Mouse (Mus musculus): ENCODE results near the gene Trnp1. TPM values are rescaled to one million over a fixed set of nuclear protein-coding genes. Genes with fewer than 3 reads are reported as not detected.

Trnp1 gene
- polyA plus RNA-seq, 1 experiment from 2014 or later, result 1.2 TPM

DNA sequence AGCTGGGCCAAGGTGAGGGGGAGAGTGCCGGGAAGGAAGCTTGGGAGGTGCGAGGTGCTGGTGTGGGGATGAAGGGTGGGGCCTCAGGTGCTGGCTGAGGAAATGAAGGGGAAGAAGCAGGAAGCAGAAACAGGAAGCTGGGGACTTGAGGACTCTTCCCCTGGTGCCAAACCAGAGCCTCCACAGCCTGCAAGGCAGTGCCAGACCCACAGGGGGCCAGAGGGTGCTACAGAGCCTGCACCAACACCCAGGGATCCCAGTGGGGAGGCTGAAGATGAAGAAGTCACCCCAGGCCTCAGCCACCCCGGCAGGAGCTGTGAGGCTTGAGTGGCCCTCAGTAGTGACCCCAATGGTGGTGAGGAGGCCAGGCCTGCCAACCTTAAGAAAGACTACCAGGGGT lies 40.3 kb downstream of the Trnp1 start:
- Histone ChIP-seq H3K4me2 (no peak overlapping the region), H3K9ac (no peak overlapping the region), H3K9me3 (replicated peaks) (no peaks in the 10 kb centered on the region), H3K27me3 (replicated peaks) (no peaks in the 10 kb centered on the region), H3K36me3 (no peaks in the 10 kb centered on the region), H3K27ac (ENCODE audit: poor library complexity, severe bottlenecking) (no peak overlapping the region), H3K4me3 (no peak overlapping the region), H3K4me1 (replicated peaks) (peaks cover 22% of the 10 kb centered on the region)
- 57% methylated on average over 3 of the region's 3 CpGs for WGBS
- ATAC-seq (ENCODE audit: insufficient number of reproducible peaks, low FRiP score), result no peak

DNA sequence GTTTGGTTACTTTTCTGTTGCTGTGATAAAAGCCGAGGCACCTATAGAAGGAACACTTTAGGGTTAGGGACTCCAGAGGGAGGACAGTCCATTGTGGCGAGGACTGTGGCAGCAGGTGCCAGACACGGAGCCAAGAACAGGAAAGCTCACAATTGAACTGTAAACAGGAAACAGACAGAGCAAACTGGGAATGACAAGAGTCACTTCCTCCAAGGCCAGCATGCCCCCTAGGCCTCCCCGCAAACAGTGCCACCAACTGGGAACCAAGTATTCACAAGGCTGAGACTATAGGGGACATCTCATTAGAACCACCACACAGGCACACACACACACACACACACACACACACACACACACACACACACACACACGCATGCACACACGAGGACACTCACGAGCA lies 45.9 kb downstream of the Trnp1 start:
- no peak overlapping the region for H3K27ac ChIP-seq (ENCODE audit: poor library complexity, severe bottlenecking)
- ATAC-seq (ENCODE audit: insufficient number of reproducible peaks, low FRiP score), result no peak
- no peak overlapping the region for H3K4me3 ChIP-seq
- H3K9me3 ChIP-seq (replicated peaks), result no peaks in the 10 kb centered on the region
- H3K27me3 ChIP-seq (replicated peaks), result peaks cover 9% of the 10 kb centered on the region
- H3K4me2 ChIP-seq, result no peak overlapping the region
- H3K36me3 ChIP-seq, result no peaks in the 10 kb centered on the region
- H3K4me1 ChIP-seq (replicated peaks), result peaks cover 8% of the 10 kb centered on the region; the same call in 1 of the 2 replicates
- WGBS, result 55% methylated on average over 7 of the region's 7 CpGs
- no peak overlapping the region for H3K9ac ChIP-seq

DNA sequence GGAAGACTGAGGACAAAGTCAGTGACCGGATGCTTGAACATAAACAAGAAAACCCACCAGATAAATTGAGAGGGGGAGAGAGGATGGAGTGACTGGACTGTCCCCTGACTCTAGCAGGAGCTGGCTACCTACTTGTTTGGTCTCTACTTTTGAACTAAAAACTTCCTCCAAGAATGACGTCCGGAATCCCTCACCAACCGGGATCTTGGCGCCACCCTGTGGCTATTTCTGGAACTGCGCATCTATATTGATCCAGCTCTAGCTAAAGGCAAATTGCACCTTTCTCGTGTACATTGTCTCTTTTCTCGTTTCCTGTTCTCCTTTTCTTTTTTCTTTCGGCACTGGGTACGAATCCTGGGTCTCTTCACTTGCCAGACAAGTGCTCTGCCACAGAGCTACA lies 46.8 kb downstream of the Trnp1 start:
- 11% methylated on average over 10 of the region's 10 CpGs for WGBS

DNA sequence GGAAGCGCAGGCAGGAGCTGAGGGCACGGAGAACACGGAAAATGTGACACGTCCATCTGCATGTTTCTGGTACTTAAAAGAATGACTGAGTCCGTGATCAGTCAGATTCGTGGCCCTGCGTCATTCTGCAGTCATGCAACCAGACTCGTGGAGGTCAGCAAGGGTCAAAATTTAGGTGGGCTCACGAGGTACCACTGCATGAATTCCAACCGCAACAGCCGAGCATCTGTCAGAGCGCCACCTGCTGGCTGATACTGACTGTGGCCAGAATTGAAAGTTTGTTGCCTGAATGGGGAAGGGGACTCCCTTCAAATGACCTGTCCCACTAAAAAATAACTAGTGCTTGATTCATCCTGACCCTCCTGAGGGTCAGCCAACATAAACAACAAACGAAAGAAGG lies 48.6 kb downstream of the Trnp1 start:
- H3K9me3 ChIP-seq (replicated peaks), result no peaks in the 10 kb centered on the region
- H3K27me3 ChIP-seq (replicated peaks), result peaks cover 9% of the 10 kb centered on the region
- ATAC-seq (ENCODE audit: insufficient number of reproducible peaks, low FRiP score), result no peak
- H3K4me2 ChIP-seq, result peak overlapping the region; percentile 26; the same call in 1 of the 2 replicates
- H3K4me1 ChIP-seq (replicated peaks), result peaks cover 8% of the 10 kb centered on the region; the same call in 1 of the 2 replicates
- H3K4me3 ChIP-seq, result no peak overlapping the region
- H3K36me3 ChIP-seq, result no peaks in the 10 kb centered on the region
- H3K9ac ChIP-seq, result no peak overlapping the region
- H3K27ac ChIP-seq (ENCODE audit: poor library complexity, severe bottlenecking), result no peak overlapping the region
- WGBS, result 15% methylated on average over 13 of the region's 13 CpGs

More for the DNA sequence above, 46.8 kb downstream of the Trnp1 start:
- H3K36me3 ChIP-seq, result no peaks in the 10 kb centered on the region
- peaks cover 8% of the 10 kb centered on the region; the same call in 1 of the 2 replicates for H3K4me1 ChIP-seq (replicated peaks)
- no peak overlapping the region for H3K4me3 ChIP-seq
- H3K9me3 ChIP-seq (replicated peaks), result no peaks in the 10 kb centered on the region
- H3K27me3 ChIP-seq (replicated peaks), result peaks cover 9% of the 10 kb centered on the region
- H3K9ac ChIP-seq, result no peak overlapping the region
- no peak overlapping the region for H3K4me2 ChIP-seq
- ATAC-seq (ENCODE audit: insufficient number of reproducible peaks, low FRiP score), result no peak
- H3K27ac ChIP-seq (ENCODE audit: poor library complexity, severe bottlenecking), result no peak overlapping the region

DNA sequence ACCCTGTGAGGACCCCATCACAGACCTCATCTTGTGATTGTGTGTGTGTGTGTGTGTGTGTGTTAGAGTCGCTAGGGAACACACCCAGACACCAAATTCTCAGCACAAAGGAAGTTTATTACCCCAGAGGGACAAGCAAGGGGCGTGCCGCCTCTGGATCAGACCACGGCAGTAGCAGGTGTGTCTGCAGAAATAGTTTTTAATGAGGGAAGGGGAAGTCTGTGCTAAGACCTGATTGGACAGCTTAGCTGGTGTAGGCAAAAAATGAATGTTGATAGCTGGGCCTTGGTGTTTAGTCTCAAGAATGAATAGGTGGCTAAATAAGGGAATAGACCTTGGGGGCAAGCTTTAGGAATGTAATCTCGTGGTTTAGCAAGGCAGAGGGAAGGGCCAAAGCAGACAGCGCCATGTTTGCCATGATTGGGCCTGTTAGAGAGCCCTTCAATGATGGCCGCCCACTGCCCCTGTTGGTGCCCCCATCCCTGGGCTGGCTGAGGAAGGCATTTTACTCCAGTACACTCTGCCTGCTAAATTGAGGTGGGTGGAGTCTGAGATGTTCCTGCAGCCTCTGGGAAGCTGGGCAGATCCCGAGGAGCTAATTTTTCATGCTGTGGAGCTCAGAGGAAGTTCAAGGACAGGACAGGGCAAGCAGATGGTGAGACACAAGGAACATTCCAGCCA lies 49.5 kb downstream of the Trnp1 start:
- no peak for ATAC-seq (ENCODE audit: insufficient number of reproducible peaks, low FRiP score)

DNA sequence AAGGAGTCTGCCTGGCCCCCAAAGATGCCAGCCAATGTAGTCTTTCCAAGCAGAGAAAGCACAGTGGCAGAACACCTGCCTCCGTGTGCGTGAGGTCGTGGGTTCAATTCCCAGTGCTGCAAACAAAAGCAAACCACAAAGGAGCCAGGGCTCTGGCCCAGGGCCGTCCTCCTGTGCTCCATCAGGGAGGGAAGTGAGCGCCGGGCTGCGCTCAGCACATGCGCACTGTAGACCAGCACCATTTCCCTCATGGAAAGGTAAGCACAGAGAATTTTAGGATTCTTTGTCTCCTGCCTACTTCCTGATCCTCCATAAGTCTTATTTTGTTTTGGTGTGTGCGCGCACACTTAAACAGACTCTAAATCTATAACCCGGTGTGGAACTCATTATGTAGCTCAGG lies 50.4 kb downstream of the Trnp1 start:
- Histone ChIP-seq H3K27me3 (replicated peaks) (peaks cover 9% of the 10 kb centered on the region), H3K36me3 (no peaks in the 10 kb centered on the region), H3K4me1 (replicated peaks) (peaks cover 8% of the 10 kb centered on the region; the same call in 1 of the 2 replicates), H3K9ac (no peak overlapping the region), H3K9me3 (replicated peaks) (no peaks in the 10 kb centered on the region), H3K4me2 (no peak overlapping the region), H3K4me3 (no peak overlapping the region), H3K27ac (ENCODE audit: poor library complexity, severe bottlenecking) (no peak overlapping the region)
- no peak for ATAC-seq (ENCODE audit: insufficient number of reproducible peaks, low FRiP score)
- WGBS, result 78% methylated on average over 11 of the region's 11 CpGs

More for the DNA sequence above, 49.5 kb downstream of the Trnp1 start:
- Histone ChIP-seq H3K27me3 (replicated peaks) (peaks cover 9% of the 10 kb centered on the region), H3K4me2 (no peak overlapping the region), H3K9me3 (replicated peaks) (no peaks in the 10 kb centered on the region), H3K4me1 (replicated peaks) (peaks cover 8% of the 10 kb centered on the region; the same call in 1 of the 2 replicates), H3K36me3 (no peaks in the 10 kb centered on the region), H3K27ac (ENCODE audit: poor library complexity, severe bottlenecking) (no peak overlapping the region), H3K9ac (no peak overlapping the region), H3K4me3 (no peak overlapping the region)
- WGBS, result 73% methylated on average over 8 of the region's 8 CpGs

DNA sequence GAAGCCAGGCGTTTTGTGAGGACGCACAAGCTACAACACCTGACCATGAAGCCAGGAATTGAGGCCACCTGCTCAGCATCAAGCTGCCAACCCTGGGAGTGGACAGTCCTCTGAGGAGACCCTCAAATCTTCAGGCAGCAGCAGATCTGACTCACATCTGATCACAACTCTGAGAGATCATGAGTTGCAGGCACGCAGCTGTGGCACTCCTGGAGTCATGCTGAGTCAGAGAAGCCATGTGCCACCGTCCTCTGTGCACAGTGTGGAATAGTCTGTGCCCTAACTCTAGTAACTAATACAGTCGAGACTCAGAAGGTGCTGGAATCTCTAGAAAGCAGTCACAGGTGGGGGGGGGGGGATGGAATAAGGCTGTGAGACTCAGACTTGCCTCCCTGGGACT lies 51.0 kb downstream of the Trnp1 start:
- peaks cover 9% of the 10 kb centered on the region for H3K27me3 ChIP-seq (replicated peaks)
- H3K27ac ChIP-seq (ENCODE audit: poor library complexity, severe bottlenecking), result no peak overlapping the region
- no peak overlapping the region for H3K4me2 ChIP-seq
- H3K9ac ChIP-seq, result no peak overlapping the region
- ATAC-seq (ENCODE audit: insufficient number of reproducible peaks, low FRiP score), result no peak
- H3K4me1 ChIP-seq (replicated peaks), result peaks cover 8% of the 10 kb centered on the region; the same call in 1 of the 2 replicates
- H3K36me3 ChIP-seq, result no peaks in the 10 kb centered on the region
- WGBS, result 50% methylated on average over 5 of the region's 5 CpGs
- H3K9me3 ChIP-seq (replicated peaks), result no peaks in the 10 kb centered on the region
- no peak overlapping the region for H3K4me3 ChIP-seq

DNA sequence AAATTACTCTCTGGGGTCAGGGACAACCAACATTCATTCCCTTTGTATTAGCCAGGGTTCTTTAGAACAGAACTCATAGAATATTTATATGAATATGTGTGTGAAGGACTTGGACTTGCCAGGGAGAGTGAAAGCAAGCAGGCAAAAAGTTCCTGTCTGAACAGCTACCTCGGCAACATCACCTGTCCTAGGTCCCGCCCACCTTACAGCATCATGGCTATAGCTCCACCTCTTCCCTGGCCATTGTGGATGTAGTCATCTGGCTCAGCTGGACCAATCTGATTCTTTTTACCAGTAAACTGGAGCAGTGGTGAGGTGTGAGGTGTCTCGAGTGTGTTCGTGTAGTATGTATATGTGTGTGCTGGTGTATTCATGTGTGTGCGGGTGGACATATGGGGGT lies 52.6 kb downstream of the Trnp1 start:
- H3K9ac ChIP-seq, result no peak overlapping the region
- 82% methylated on average over 5 of the region's 5 CpGs for WGBS

DNA sequence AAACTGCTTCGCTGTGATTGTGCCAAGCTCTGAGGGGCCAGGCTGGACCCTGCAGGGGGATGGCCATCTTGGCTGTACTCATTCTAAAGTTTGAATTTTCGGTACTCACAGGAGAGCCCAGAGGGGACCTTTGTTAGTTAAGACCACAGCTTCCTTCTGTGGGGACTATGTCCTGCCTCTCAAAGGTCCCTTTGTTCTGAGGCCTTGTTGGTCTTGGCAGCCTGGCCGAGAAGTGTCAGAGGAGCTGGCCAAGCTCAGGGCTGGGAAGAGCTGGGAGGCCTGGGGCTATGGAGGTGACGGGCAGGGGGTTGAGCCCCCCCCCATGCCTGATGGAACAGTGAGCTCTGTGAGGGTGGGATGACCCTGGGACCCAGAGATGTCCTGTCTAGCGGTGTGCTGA lies 55.3 kb downstream of the Trnp1 start:
- Histone ChIP-seq H3K4me2 (no peak overlapping the region), H3K27ac (ENCODE audit: poor library complexity, severe bottlenecking) (peak overlapping the region; percentile 78), H3K36me3 (no peaks in the 10 kb centered on the region), H3K9ac (no peak overlapping the region), H3K9me3 (replicated peaks) (no peaks in the 10 kb centered on the region), H3K4me1 (replicated peaks) (peaks cover 14% of the 10 kb centered on the region), H3K27me3 (replicated peaks) (peaks cover 9% of the 10 kb centered on the region), H3K4me3 (no peak overlapping the region)
- ATAC-seq (ENCODE audit: insufficient number of reproducible peaks, low FRiP score), result peak; percentile 66; the same call in 1 of the 2 replicates
- 59% methylated on average over 5 of the region's 5 CpGs for WGBS

More for the DNA sequence above, 52.6 kb downstream of the Trnp1 start:
- Histone ChIP-seq H3K4me1 (replicated peaks) (peaks cover 8% of the 10 kb centered on the region; the same call in 1 of the 2 replicates), H3K27ac (ENCODE audit: poor library complexity, severe bottlenecking) (no peak overlapping the region), H3K27me3 (replicated peaks) (peaks cover 9% of the 10 kb centered on the region), H3K36me3 (no peaks in the 10 kb centered on the region), H3K9me3 (replicated peaks) (no peaks in the 10 kb centered on the region), H3K4me3 (no peak overlapping the region), H3K4me2 (no peak overlapping the region)
- ATAC-seq (ENCODE audit: insufficient number of reproducible peaks, low FRiP score), result no peak

DNA sequence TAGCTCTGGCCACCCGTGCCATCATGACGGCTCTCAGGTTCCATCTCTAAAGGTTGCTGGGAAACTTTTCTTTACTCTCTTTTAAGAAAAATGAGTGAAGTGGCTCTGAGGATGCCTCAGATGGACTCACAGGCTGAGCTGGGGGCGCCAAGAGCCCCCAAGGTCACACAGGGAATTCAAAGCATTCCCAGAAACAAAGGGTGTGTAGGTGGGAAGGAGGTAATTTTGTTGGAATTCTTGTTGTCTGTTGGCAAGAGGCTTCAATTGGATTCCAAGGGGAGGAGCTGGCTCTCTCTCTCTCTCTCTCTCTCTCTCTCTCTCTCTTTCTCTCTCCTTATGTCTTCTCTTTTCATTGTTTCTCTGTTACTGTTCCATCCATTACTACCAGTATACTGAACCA lies 56.2 kb downstream of the Trnp1 start:
- H3K9ac ChIP-seq, result no peak overlapping the region
- peaks cover 14% of the 10 kb centered on the region for H3K4me1 ChIP-seq (replicated peaks)
- peaks cover 5% of the 10 kb centered on the region; the same call in 1 of the 2 replicates for H3K27me3 ChIP-seq (replicated peaks)
- no peak overlapping the region for H3K4me2 ChIP-seq
- no peaks in the 10 kb centered on the region for H3K9me3 ChIP-seq (replicated peaks)
- ATAC-seq (ENCODE audit: insufficient number of reproducible peaks, low FRiP score), result no peak
- no peaks in the 10 kb centered on the region for H3K36me3 ChIP-seq
- no peak overlapping the region for H3K4me3 ChIP-seq
- WGBS, result 50% methylated on average over 3 of the region's 3 CpGs
- H3K27ac ChIP-seq (ENCODE audit: poor library complexity, severe bottlenecking), result peak overlapping the region; percentile 78; the same call in 1 of the 2 replicates

All from heart, embryonic 12.5 days (tissue).